Mouse (Mus musculus) olfactory bulb, adult 2 months (tissue): ENCODE results near the gene Trpm8.

Source experiments
- CTCF ChIP-seq: fragments of 200-500 bp; IDR thresholded peaks from 2 replicates; pipeline ENCODE4 v1.5.1; 2012; ENCODE audit warnings: low read depth, mild to moderate bottlenecking, low read length, moderate library complexity; ENCODE audit not compliant: insufficient read depth
- POLR2A ChIP-seq: fragments of 200-500 bp; IDR thresholded peaks from 2 replicates; pipeline ENCODE4 v1.6.1; 2012; ENCODE audit warnings: mild to moderate bottlenecking, low read depth, low read length, moderate library complexity; ENCODE audit not compliant: insufficient read depth

- TF ChIP-seq CTCF (no peak), POLR2A (no peak)
Measured at GRCm38 (mm10) chr1:88422045-88422444, 144.6 kb downstream of the Trpm8 start.
